Mouse (Mus musculus): Measurements from ENCODE around the gene Rbm4.
"Not testable (repeated sequence)": the region's sequence is repeated elsewhere in the genome, so short reads cannot be mapped to it uniquely, and the experiment has no call there.

Gene Rbm4

GRCm38 (mm10) chr19:4797846-4798245, 4.1 kb upstream of the Rbm4 start:
- no peak for DNase-seq (ENCODE audit: low read depth, low spot score)

- no peak for DNase-seq (ENCODE audit: low read depth, low spot score)
Observed at GRCm38 (mm10) chr19:4795929-4796328, 2.2 kb upstream of the Rbm4 start.

GRCm38 (mm10) chr19:4793281-4793830, 345 bp downstream of the Rbm4 start:
- peak; percentile 54 for DNase-seq (ENCODE audit: low read depth, low spot score)

GRCm38 (mm10) chr19:4786313-4786712, 7.4 kb downstream of the Rbm4 start:
- no peak for DNase-seq (ENCODE audit: low read depth, low spot score)

GRCm38 (mm10) chr19:4785206-4785605, 8.5 kb downstream of the Rbm4 start:
- DNase-seq (ENCODE audit: low read depth, low spot score): peak; percentile 51

- DNase-seq (ENCODE audit: low read depth, low spot score): no peak
Observed at GRCm38 (mm10) chr19:4782891-4783290, 10.8 kb downstream of the Rbm4 start.

GRCm38 (mm10) chr19:4772785-4773184, 20.9 kb downstream of the Rbm4 start:
- no peak for DNase-seq (ENCODE audit: low read depth, low spot score)

GRCm38 (mm10) chr19:4767507-4768148, 26.1 kb downstream of the Rbm4 start:
- DNase-seq (ENCODE audit: low read depth, low spot score): no peak

- peak; percentile 43 for DNase-seq (ENCODE audit: low read depth, low spot score)
Observed at GRCm38 (mm10) chr19:4762876-4763275, 30.8 kb downstream of the Rbm4 start.

GRCm38 (mm10) chr19:4760544-4760943, 33.2 kb downstream of the Rbm4 start:
- DNase-seq (ENCODE audit: low read depth, low spot score): not testable (repeated sequence)

GRCm38 (mm10) chr19:4756921-4757320, 36.8 kb downstream of the Rbm4 start:
- DNase-seq (ENCODE audit: low read depth, low spot score): no peak

GRCm38 (mm10) chr19:4756193-4756911, 37.3 kb downstream of the Rbm4 start, which contains the start of gene Rbm4b:
TSS of gene Rbm4b (plus strand) at chr19:4756497.
- DNase-seq (ENCODE audit: low read depth, low spot score): peak; percentile 99

GRCm38 (mm10) chr19:4755565-4756192, 38.0 kb downstream of the Rbm4 start:
- peak; percentile 94 for DNase-seq (ENCODE audit: low read depth, low spot score)

GRCm38 (mm10) chr19:4749975-4750374, 43.7 kb downstream of the Rbm4 start:
- DNase-seq (ENCODE audit: low read depth, low spot score): no peak

GRCm38 (mm10) chr19:4748493-4748892, 45.2 kb downstream of the Rbm4 start:
- peak; percentile 44 for DNase-seq (ENCODE audit: low read depth, low spot score)

- DNase-seq (ENCODE audit: low read depth, low spot score): no peak
Observed at GRCm38 (mm10) chr19:4747631-4748312, 45.9 kb downstream of the Rbm4 start.

- no peak for DNase-seq (ENCODE audit: low read depth, low spot score)
Observed at GRCm38 (mm10) chr19:4746611-4747010, 47.1 kb downstream of the Rbm4 start.

GRCm38 (mm10) chr19:4745681-4746080, 48.0 kb downstream of the Rbm4 start:
- no peak for DNase-seq (ENCODE audit: low read depth, low spot score)

- DNase-seq (ENCODE audit: low read depth, low spot score): no peak
Observed at GRCm38 (mm10) chr19:4745057-4745456, 48.6 kb downstream of the Rbm4 start.

GRCm38 (mm10) chr19:4744026-4744425, 49.7 kb downstream of the Rbm4 start:
- DNase-seq (ENCODE audit: low read depth, low spot score): no peak

GRCm38 (mm10) chr19:4743524-4743923, 50.2 kb downstream of the Rbm4 start:
- peak; percentile 69 for DNase-seq (ENCODE audit: low read depth, low spot score)

- no peak for DNase-seq (ENCODE audit: low read depth, low spot score)
Observed at GRCm38 (mm10) chr19:4742229-4742628, 51.5 kb downstream of the Rbm4 start.
